Mouse (Mus musculus): Measurements from ENCODE around the gene Ccdc124. TPM values are rescaled to one million over a fixed set of nuclear protein-coding genes. Genes with fewer than 3 reads are reported as not detected.
A peak's percentile ranks its signal among the peaks of the same experiment; 100 is the strongest.

Gene Ccdc124
- polyA plus RNA-seq, 1 experiment from 2014 or later: 61.7 TPM

DNA sequence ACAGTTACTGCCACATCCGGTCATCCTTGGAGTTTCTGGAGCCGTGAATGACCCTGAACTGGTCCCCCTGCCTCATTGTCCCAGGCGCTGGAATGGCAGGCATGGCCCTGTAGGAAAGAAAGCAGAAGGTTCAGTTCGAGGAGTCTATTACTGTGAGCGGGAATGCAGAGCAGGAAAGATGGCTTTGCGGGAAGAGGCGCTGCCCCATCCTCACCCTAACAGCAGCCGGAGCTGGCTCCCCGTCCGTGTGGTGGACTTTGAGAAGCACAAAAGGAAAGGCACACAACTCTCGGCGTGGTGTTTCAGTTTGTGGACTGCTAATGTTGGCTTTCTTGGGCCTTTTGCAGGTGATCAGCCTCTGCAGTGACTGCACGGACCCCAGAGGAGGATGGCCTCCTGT is 706 bp upstream of the Ccdc124 start:
- Histone ChIP-seq H3K9me3 (ENCODE audit: control insufficient read depth) (no peaks in the 10 kb centered on the region), H3K9ac (ENCODE audit: low read depth, low read length) (no peak overlapping the region), H3K4me3 (ENCODE audit: low read depth, low read length) (no peak overlapping the region), H3K4me1 (replicated peaks; ENCODE audit: control insufficient read depth, insufficient read depth, low read length) (no peaks in the 10 kb centered on the region), H3K36me3 (ENCODE audit: control insufficient read depth, insufficient read depth) (no peaks in the 10 kb centered on the region), H3K27ac (ENCODE audit: low read depth, low read length) (no peak overlapping the region), H3K27me3 (replicated peaks; ENCODE audit: control insufficient read depth, insufficient read depth, low read length) (no peaks in the 10 kb centered on the region), H3K4me2 (replicated peaks; ENCODE audit: low read depth) (no peak overlapping the region)
- no peak for ATAC-seq
- 94% methylated on average over 13 of the region's 13 CpGs for WGBS
- TF ChIP-seq CTCF (IDR thresholded peaks at IDR 0.05; ENCODE audit: low read depth): no peak

DNA sequence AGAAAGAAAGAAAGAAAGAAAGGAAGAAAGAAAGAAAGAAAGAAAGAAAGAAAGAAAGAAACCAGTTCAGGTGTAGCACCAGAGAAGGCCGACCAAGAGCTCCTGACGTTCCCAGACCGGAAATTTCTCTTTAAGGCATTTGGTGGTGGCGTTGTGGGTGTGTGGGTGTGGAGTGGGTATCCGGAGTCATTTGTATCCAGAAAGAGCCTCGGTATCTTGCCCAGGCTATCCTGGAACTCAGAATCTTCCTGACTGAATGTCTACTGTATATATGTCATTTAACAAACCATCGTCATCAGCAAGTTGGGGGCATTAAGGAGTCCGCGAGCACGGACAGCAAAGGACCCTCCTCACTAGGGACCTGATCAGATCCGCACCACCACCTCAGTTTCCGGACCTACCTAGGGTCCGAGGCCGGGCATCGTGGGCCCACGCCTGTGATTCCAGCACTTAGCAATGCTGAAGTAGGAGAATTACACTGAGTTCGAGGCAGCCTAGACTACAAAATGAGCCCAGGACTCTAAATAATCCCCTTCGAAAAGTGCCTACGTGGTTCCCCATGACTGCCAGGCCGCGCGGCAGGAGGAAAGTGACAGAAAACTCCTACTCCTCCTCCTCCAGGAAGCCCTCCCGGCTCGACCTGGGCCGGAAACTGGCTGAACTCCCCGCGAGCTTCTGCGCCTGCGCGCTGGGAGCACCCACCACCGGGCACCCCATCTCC is 932 bp downstream of the Ccdc124 start:
- Histone ChIP-seq H3K4me1 (replicated peaks; ENCODE audit: control insufficient read depth, insufficient read depth, low read length) (no peaks in the 10 kb centered on the region; the same call in 1 of the 2 replicates), H3K9me3 (ENCODE audit: control insufficient read depth) (no peaks in the 10 kb centered on the region), H3K27me3 (replicated peaks; ENCODE audit: control insufficient read depth, insufficient read depth, low read length) (no peaks in the 10 kb centered on the region), H3K36me3 (ENCODE audit: control insufficient read depth, insufficient read depth) (peaks cover 4% of the 10 kb centered on the region; the same call in 1 of the 2 replicates), H3K4me3 (ENCODE audit: low read depth, low read length) (peak overlapping the region; percentile 61), H3K9ac (ENCODE audit: low read depth, low read length) (peak overlapping the region; percentile 57), H3K4me2 (replicated peaks; ENCODE audit: low read depth) (peak overlapping the region; percentile 89), H3K27ac (ENCODE audit: low read depth, low read length) (peak overlapping the region; percentile 21; the same call in 1 of the 2 replicates)
- no peak for ATAC-seq
- WGBS: 3% methylated on average over 31 of the region's 31 CpGs
- no peak for TF ChIP-seq CTCF (IDR thresholded peaks at IDR 0.05; ENCODE audit: low read depth)

DNA sequence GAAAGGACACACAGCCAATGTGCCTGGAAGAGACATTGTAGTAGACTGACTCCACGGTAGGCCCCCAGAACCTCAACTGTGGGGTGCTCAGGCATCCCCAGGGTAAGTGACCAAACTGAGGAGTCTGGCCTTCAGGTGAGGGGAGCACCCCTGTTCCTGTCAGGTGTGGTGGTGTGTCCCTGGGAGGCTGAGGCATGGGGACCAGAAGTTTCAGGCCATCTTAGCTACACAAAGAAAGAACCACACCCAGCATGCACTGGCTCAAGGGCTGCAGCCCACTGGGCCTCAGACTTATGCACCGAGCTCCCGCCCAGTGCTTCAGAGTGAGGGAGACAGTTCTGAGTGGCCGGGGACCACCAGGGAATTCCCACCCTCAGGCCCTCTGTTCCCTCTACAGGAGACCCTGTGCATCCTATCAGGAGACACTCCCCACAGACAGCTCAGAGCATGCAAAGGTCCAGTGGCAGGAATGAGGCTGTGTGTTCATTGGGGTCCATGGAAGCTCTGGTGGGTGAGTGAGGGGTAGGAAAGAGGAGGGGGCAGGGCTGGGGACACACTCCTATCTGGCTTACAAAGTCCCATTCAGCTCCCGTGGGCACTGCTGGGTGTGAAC is 2.4 kb downstream of the Ccdc124 start:
- no peak overlapping the region for H3K4me2 ChIP-seq (replicated peaks; ENCODE audit: low read depth)
- no peak for ATAC-seq
- H3K27ac ChIP-seq (ENCODE audit: low read depth, low read length): no peak overlapping the region
- H3K9ac ChIP-seq (ENCODE audit: low read depth, low read length): no peak overlapping the region
- WGBS: 87% methylated on average over 5 of the region's 5 CpGs
- no peaks in the 10 kb centered on the region for H3K9me3 ChIP-seq (ENCODE audit: control insufficient read depth)
- TF ChIP-seq CTCF (IDR thresholded peaks at IDR 0.05; ENCODE audit: low read depth): no peak
- no peaks in the 10 kb centered on the region for H3K27me3 ChIP-seq (replicated peaks; ENCODE audit: control insufficient read depth, insufficient read depth, low read length)
- H3K4me1 ChIP-seq (replicated peaks; ENCODE audit: control insufficient read depth, insufficient read depth, low read length): no peaks in the 10 kb centered on the region; the same call in 1 of the 2 replicates
- no peak overlapping the region for H3K4me3 ChIP-seq (ENCODE audit: low read depth, low read length)
- peaks cover 8% of the 10 kb centered on the region; the same call in 1 of the 2 replicates for H3K36me3 ChIP-seq (ENCODE audit: control insufficient read depth, insufficient read depth)

DNA sequence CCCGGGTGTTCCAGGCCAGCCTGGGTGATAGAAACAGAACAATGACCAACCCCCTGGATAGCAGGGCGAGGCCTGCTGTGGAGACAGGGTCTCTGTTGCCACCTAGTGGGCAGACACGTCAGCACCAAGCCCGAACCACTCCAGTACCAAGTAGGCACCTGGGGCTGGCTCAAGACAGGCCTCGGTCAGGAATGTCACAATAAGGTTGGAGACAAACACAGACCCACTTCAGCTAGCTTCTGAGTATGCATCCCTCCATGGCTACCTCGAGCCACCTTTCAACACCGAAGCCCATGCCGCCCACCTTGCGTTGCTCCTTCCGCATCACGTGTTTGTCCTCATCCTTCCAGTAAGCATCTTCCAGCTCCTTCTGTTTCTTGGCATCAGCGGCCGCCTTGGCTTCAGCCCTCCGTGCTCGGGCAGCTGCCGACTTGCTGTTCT is 4.1 kb downstream of the Ccdc124 start:
- no peaks in the 10 kb centered on the region for H3K9me3 ChIP-seq (ENCODE audit: control insufficient read depth)
- no peak overlapping the region for H3K27ac ChIP-seq (ENCODE audit: low read depth, low read length)
- WGBS: 50% methylated on average over 16 of the region's 16 CpGs
- peaks cover 5% of the 10 kb centered on the region for H3K27me3 ChIP-seq (replicated peaks; ENCODE audit: control insufficient read depth, insufficient read depth, low read length)
- peaks cover 8% of the 10 kb centered on the region; the same call in 1 of the 2 replicates for H3K36me3 ChIP-seq (ENCODE audit: control insufficient read depth, insufficient read depth)
- ATAC-seq: 0 out of 2 replicates have a peak, but pooled peaks have one; percentile 5
- TF ChIP-seq CTCF (IDR thresholded peaks at IDR 0.05; ENCODE audit: low read depth): peak; percentile 98
- peaks cover 5% of the 10 kb centered on the region for H3K4me1 ChIP-seq (replicated peaks; ENCODE audit: control insufficient read depth, insufficient read depth, low read length)
- peak overlapping the region; percentile 59; the same call in 1 of the 2 replicates for H3K4me2 ChIP-seq (replicated peaks; ENCODE audit: low read depth)
- H3K9ac ChIP-seq (ENCODE audit: low read depth, low read length): no peak overlapping the region
- H3K4me3 ChIP-seq (ENCODE audit: low read depth, low read length): no peak overlapping the region

DNA sequence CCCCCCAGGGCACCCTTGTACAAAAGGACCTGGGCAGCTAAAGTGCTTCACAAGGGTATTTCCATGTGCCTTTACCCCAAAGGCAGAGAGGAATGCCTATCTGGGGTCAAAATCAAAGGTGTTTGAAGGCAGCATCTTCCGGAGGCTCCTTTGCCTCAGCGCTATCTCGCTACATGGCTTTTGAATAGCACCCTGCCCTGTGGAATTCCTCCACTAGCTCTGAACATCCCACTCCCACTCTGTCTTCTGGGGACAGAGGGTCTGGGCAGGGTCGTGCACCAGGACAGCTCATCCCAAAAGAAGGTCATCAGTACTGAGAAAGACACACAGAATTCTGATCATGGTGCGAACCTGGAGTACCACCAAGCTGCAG is 4.5 kb downstream of the Ccdc124 start:
- Histone ChIP-seq H3K9ac (ENCODE audit: low read depth, low read length) (no peak overlapping the region), H3K4me3 (ENCODE audit: low read depth, low read length) (no peak overlapping the region), H3K4me1 (replicated peaks; ENCODE audit: control insufficient read depth, insufficient read depth, low read length) (peaks cover 5% of the 10 kb centered on the region), H3K27me3 (replicated peaks; ENCODE audit: control insufficient read depth, insufficient read depth, low read length) (peaks cover 9% of the 10 kb centered on the region), H3K27ac (ENCODE audit: low read depth, low read length) (no peak overlapping the region), H3K9me3 (ENCODE audit: control insufficient read depth) (no peaks in the 10 kb centered on the region), H3K36me3 (ENCODE audit: control insufficient read depth, insufficient read depth) (peaks cover 8% of the 10 kb centered on the region; the same call in 1 of the 2 replicates), H3K4me2 (replicated peaks; ENCODE audit: low read depth) (peak overlapping the region; percentile 59)
- TF ChIP-seq CTCF (IDR thresholded peaks at IDR 0.05; ENCODE audit: low read depth): no peak
- ATAC-seq: no peak
- WGBS: 46% methylated on average over 5 of the region's 5 CpGs

DNA sequence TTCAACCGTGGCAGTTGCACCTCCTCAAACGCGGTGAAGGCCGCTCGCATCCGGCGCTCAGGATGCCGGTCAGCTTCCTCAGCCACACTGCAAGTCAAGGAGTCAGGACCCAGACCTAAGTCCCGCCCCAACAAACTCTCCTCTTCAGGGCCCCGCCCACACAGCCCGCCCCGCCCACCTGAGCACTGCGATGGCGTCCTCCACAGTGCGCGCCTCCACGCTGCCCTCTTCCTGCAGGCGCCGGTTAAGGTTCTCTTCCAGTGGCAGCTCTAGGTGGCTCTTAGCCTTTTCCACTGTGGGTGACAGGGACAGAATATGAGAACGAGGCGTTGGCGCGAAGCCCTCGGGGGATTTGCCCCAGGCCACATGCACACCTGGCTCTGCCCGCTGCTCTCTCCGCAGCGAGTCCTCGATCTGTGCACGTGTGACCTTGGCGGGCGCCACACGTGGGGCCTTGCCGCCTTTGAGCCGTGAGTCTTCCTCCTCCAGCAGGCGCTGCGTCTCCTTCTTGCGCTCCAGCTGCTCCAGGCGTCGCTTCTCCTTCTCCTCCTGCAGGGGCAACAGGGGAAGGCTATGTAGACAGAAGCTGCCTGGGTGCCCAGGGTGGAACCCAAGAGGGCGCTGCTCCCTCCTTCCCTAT is 5.1 kb downstream of the Ccdc124 start:
- ATAC-seq: no peak
- WGBS: 24% methylated on average over 40 of the region's 40 CpGs
- H3K36me3 ChIP-seq (ENCODE audit: control insufficient read depth, insufficient read depth): peaks cover 8% of the 10 kb centered on the region; the same call in 1 of the 2 replicates

More for the DNA sequence above, 5.1 kb downstream of the Ccdc124 start:
- H3K4me2 ChIP-seq (replicated peaks; ENCODE audit: low read depth): peak overlapping the region; percentile 59
- H3K27me3 ChIP-seq (replicated peaks; ENCODE audit: control insufficient read depth, insufficient read depth, low read length): peaks cover 14% of the 10 kb centered on the region
- no peak overlapping the region for H3K27ac ChIP-seq (ENCODE audit: low read depth, low read length)
- H3K4me1 ChIP-seq (replicated peaks; ENCODE audit: control insufficient read depth, insufficient read depth, low read length): peaks cover 5% of the 10 kb centered on the region
- no peak overlapping the region for H3K9ac ChIP-seq (ENCODE audit: low read depth, low read length)
- H3K9me3 ChIP-seq (ENCODE audit: control insufficient read depth): no peaks in the 10 kb centered on the region
- TF ChIP-seq CTCF (IDR thresholded peaks at IDR 0.05; ENCODE audit: low read depth): peak; percentile 43
- 0 out of 2 replicates have a peak overlapping the region, but pooled peaks have one; percentile 18 for H3K4me3 ChIP-seq (ENCODE audit: low read depth, low read length)

Measured in intestine, postnatal 0 days (tissue).